Mouse (Mus musculus): ENCODE data around the gene Angptl4. TPM values are rescaled to one million over a fixed set of nuclear protein-coding genes. Genes with fewer than 3 reads are reported as not detected.

Gene Angptl4
- polyA plus RNA-seq, 1 experiment from 2014 or later: 51.4 TPM

- TF ChIP-seq CTCF (IDR thresholded peaks at IDR 0.05; ENCODE audit: low read depth): no peak
- H3K27me3 ChIP-seq (ENCODE audit: insufficient read depth, low read length): no peaks in the 10 kb centered on the region
- peak overlapping the region; percentile 81 for H3K4me2 ChIP-seq (ENCODE audit: low read length)
- no peak for DNase-seq (ENCODE audit: low spot score)
- no peak for ATAC-seq (replicated peaks; ENCODE audit: low FRiP score, low read depth)
- no peak overlapping the region for H3K9ac ChIP-seq (ENCODE audit: low read depth, low read length)
- WGBS: 73% methylated on average over 5 of the region's 5 CpGs
- peak overlapping the region; percentile 82; the same call in 1 of the 2 replicates for H3K27ac ChIP-seq
- no peaks in the 10 kb centered on the region for H3K9me3 ChIP-seq (replicated peaks; ENCODE audit: low read length)
- peaks cover 7% of the 10 kb centered on the region for H3K36me3 ChIP-seq (ENCODE audit: insufficient read depth, low read length)
- H3K4me1 ChIP-seq (replicated peaks; ENCODE audit: insufficient read depth, low read length): peaks cover 42% of the 10 kb centered on the region
- H3K4me3 ChIP-seq (replicated peaks; ENCODE audit: low read depth, low read length): peak overlapping the region; percentile 39; the same call in 1 of the 2 replicates
Observed at GRCm38 (mm10) chr17:33779967-33780295, 1.7 kb downstream of the Angptl4 start.

GRCm38 (mm10) chr17:33779271-33779966 lies 2.2 kb downstream of the Angptl4 start:
- Histone ChIP-seq H3K36me3 (ENCODE audit: insufficient read depth, low read length) (peaks cover 7% of the 10 kb centered on the region), H3K9ac (ENCODE audit: low read depth, low read length) (0 out of 2 replicates have a peak overlapping the region, but pooled peaks have one; percentile 28), H3K27me3 (ENCODE audit: insufficient read depth, low read length) (no peaks in the 10 kb centered on the region), H3K9me3 (replicated peaks; ENCODE audit: low read length) (no peaks in the 10 kb centered on the region), H3K4me3 (replicated peaks; ENCODE audit: low read depth, low read length) (no peak overlapping the region; the same call in 1 of the 2 replicates), H3K4me1 (replicated peaks; ENCODE audit: insufficient read depth, low read length) (peaks cover 42% of the 10 kb centered on the region), H3K4me2 (ENCODE audit: low read length) (peak overlapping the region; percentile 81), H3K27ac (peak overlapping the region; percentile 82)
- DNase-seq (ENCODE audit: low spot score) (peak; percentile 92), ATAC-seq (replicated peaks; ENCODE audit: low FRiP score, low read depth) (peak; percentile 88)
- no peak for TF ChIP-seq CTCF (IDR thresholded peaks at IDR 0.05; ENCODE audit: low read depth)
- WGBS: 37% methylated on average over 9 of the region's 9 CpGs

GRCm38 (mm10) chr17:33775287-33775686 lies 6.3 kb downstream of the Angptl4 start:
- H3K4me3 ChIP-seq (replicated peaks; ENCODE audit: low read depth, low read length): no peak overlapping the region
- DNase-seq (ENCODE audit: low spot score): no peak
- peaks cover 7% of the 10 kb centered on the region for H3K36me3 ChIP-seq (ENCODE audit: insufficient read depth, low read length)
- 98% methylated on average over 4 of the region's 4 CpGs for WGBS
- H3K4me2 ChIP-seq (ENCODE audit: low read length): no peak overlapping the region
- no peak for TF ChIP-seq CTCF (IDR thresholded peaks at IDR 0.05; ENCODE audit: low read depth)
- H3K27ac ChIP-seq: no peak overlapping the region
- no peak for ATAC-seq (replicated peaks; ENCODE audit: low FRiP score, low read depth)
- no peaks in the 10 kb centered on the region for H3K27me3 ChIP-seq (ENCODE audit: insufficient read depth, low read length)
- no peaks in the 10 kb centered on the region for H3K9me3 ChIP-seq (replicated peaks; ENCODE audit: low read length)
- no peak overlapping the region for H3K9ac ChIP-seq (ENCODE audit: low read depth, low read length)
- H3K4me1 ChIP-seq (replicated peaks; ENCODE audit: insufficient read depth, low read length): peaks cover 17% of the 10 kb centered on the region; the same call in 1 of the 2 replicates

- DNase-seq (ENCODE audit: low spot score) (no peak), ATAC-seq (replicated peaks; ENCODE audit: low FRiP score, low read depth) (no peak)
- Histone ChIP-seq H3K4me1 (replicated peaks; ENCODE audit: insufficient read depth, low read length) (peaks cover 15% of the 10 kb centered on the region; the same call in 1 of the 2 replicates), H3K27ac (no peak overlapping the region), H3K4me3 (replicated peaks; ENCODE audit: low read depth, low read length) (no peak overlapping the region), H3K9ac (ENCODE audit: low read depth, low read length) (no peak overlapping the region), H3K9me3 (replicated peaks; ENCODE audit: low read length) (no peaks in the 10 kb centered on the region), H3K36me3 (ENCODE audit: insufficient read depth, low read length) (peaks cover 7% of the 10 kb centered on the region), H3K4me2 (ENCODE audit: low read length) (no peak overlapping the region), H3K27me3 (ENCODE audit: insufficient read depth, low read length) (no peaks in the 10 kb centered on the region)
- 87% methylated on average over 8 of the region's 8 CpGs for WGBS
- no peak for TF ChIP-seq CTCF (IDR thresholded peaks at IDR 0.05; ENCODE audit: low read depth)
Observed at GRCm38 (mm10) chr17:33774573-33775155, 7.0 kb downstream of the Angptl4 start.

GRCm38 (mm10) chr17:33773871-33774572 lies 7.6 kb downstream of the Angptl4 start:
- no peak overlapping the region for H3K9ac ChIP-seq (ENCODE audit: low read depth, low read length)
- H3K27me3 ChIP-seq (ENCODE audit: insufficient read depth, low read length): no peaks in the 10 kb centered on the region
- H3K36me3 ChIP-seq (ENCODE audit: insufficient read depth, low read length): peaks cover 7% of the 10 kb centered on the region
- 87% methylated on average over 6 of the region's 6 CpGs for WGBS
- H3K4me3 ChIP-seq (replicated peaks; ENCODE audit: low read depth, low read length): no peak overlapping the region
- ATAC-seq (replicated peaks; ENCODE audit: low FRiP score, low read depth): no peak
- peaks cover 8% of the 10 kb centered on the region; the same call in 1 of the 2 replicates for H3K4me1 ChIP-seq (replicated peaks; ENCODE audit: insufficient read depth, low read length)
- H3K9me3 ChIP-seq (replicated peaks; ENCODE audit: low read length): no peaks in the 10 kb centered on the region
- no peak overlapping the region for H3K27ac ChIP-seq
- no peak for DNase-seq (ENCODE audit: low spot score)
- no peak for TF ChIP-seq CTCF (IDR thresholded peaks at IDR 0.05; ENCODE audit: low read depth)
- no peak overlapping the region for H3K4me2 ChIP-seq (ENCODE audit: low read length)

- peaks cover 2% of the 10 kb centered on the region; the same call in 1 of the 2 replicates for H3K4me1 ChIP-seq (replicated peaks; ENCODE audit: insufficient read depth, low read length)
- no peak overlapping the region for H3K4me3 ChIP-seq (replicated peaks; ENCODE audit: low read depth, low read length)
- ATAC-seq (replicated peaks; ENCODE audit: low FRiP score, low read depth): no peak
- H3K4me2 ChIP-seq (ENCODE audit: low read length): no peak overlapping the region
- 80% methylated on average over 6 of the region's 6 CpGs for WGBS
- DNase-seq (ENCODE audit: low spot score): no peak
- peaks cover 7% of the 10 kb centered on the region for H3K36me3 ChIP-seq (ENCODE audit: insufficient read depth, low read length)
- no peak for TF ChIP-seq CTCF (IDR thresholded peaks at IDR 0.05; ENCODE audit: low read depth)
- H3K9ac ChIP-seq (ENCODE audit: low read depth, low read length): no peak overlapping the region
- H3K27ac ChIP-seq: no peak overlapping the region
- H3K9me3 ChIP-seq (replicated peaks; ENCODE audit: low read length): no peaks in the 10 kb centered on the region
- H3K27me3 ChIP-seq (ENCODE audit: insufficient read depth, low read length): no peaks in the 10 kb centered on the region
Observed at GRCm38 (mm10) chr17:33773426-33773825, 8.2 kb downstream of the Angptl4 start.

Data from kidney, postnatal 0 days (tissue).